Mouse (Mus musculus): ENCODE results near the gene Akap5. TPM values are rescaled to one million over a fixed set of nuclear protein-coding genes. Genes with fewer than 3 reads are reported as not detected.

Gene Akap5
- polyA plus RNA-seq, 1 experiment from 2014 or later, result 8.8 TPM

- H3K9me3 ChIP-seq (ENCODE audit: control insufficient read depth, low read length), result no peaks in the 10 kb centered on the region
- DNase-seq (no peak), ATAC-seq (ENCODE audit: low FRiP score, low TSS enrichment) (no peak)
- no peak overlapping the region for H3K4me3 ChIP-seq (replicated peaks; ENCODE audit: low read depth, low read length)
- no peak overlapping the region for H3K27ac ChIP-seq (replicated peaks; ENCODE audit: low read depth, low read length)
- no peak overlapping the region for H3K9ac ChIP-seq (replicated peaks; ENCODE audit: low read length)
- WGBS, result 77% methylated on average over 4 of the region's 4 CpGs
- no peaks in the 10 kb centered on the region for H3K36me3 ChIP-seq (ENCODE audit: control insufficient read depth, insufficient read depth, low read length)
- no peak overlapping the region for H3K4me2 ChIP-seq (ENCODE audit: low read length)
- H3K4me1 ChIP-seq (ENCODE audit: control insufficient read depth, insufficient read depth, low read length), result peaks cover 9% of the 10 kb centered on the region
- H3K27me3 ChIP-seq (ENCODE audit: control insufficient read depth, insufficient read depth, low read length), result no peaks in the 10 kb centered on the region
These were observed 50.2 kb downstream of the Akap5 start for GRCm38 (mm10) chr12:76374911-76375310.

- DNase-seq (no peak), ATAC-seq (ENCODE audit: low FRiP score, low TSS enrichment) (no peak)
- no peaks in the 10 kb centered on the region for H3K36me3 ChIP-seq (ENCODE audit: control insufficient read depth, insufficient read depth, low read length)
- 88% methylated on average over 3 of the region's 3 CpGs for WGBS
- H3K27me3 ChIP-seq (ENCODE audit: control insufficient read depth, insufficient read depth, low read length), result no peaks in the 10 kb centered on the region
- no peak overlapping the region for H3K4me3 ChIP-seq (replicated peaks; ENCODE audit: low read depth, low read length)
- H3K4me1 ChIP-seq (ENCODE audit: control insufficient read depth, insufficient read depth, low read length), result peaks cover 9% of the 10 kb centered on the region
- H3K9ac ChIP-seq (replicated peaks; ENCODE audit: low read length), result no peak overlapping the region
- no peaks in the 10 kb centered on the region for H3K9me3 ChIP-seq (ENCODE audit: control insufficient read depth, low read length)
- no peak overlapping the region for H3K27ac ChIP-seq (replicated peaks; ENCODE audit: low read depth, low read length)
- H3K4me2 ChIP-seq (ENCODE audit: low read length), result no peak overlapping the region
These were observed 50.8 kb downstream of the Akap5 start for GRCm38 (mm10) chr12:76375506-76375905.

GRCm38 (mm10) chr12:76376649-76377048, 52.0 kb downstream of the Akap5 start:
- ATAC-seq (ENCODE audit: low FRiP score, low TSS enrichment), result no peak
- no peak overlapping the region for H3K27ac ChIP-seq (replicated peaks; ENCODE audit: low read depth, low read length)

DNA sequence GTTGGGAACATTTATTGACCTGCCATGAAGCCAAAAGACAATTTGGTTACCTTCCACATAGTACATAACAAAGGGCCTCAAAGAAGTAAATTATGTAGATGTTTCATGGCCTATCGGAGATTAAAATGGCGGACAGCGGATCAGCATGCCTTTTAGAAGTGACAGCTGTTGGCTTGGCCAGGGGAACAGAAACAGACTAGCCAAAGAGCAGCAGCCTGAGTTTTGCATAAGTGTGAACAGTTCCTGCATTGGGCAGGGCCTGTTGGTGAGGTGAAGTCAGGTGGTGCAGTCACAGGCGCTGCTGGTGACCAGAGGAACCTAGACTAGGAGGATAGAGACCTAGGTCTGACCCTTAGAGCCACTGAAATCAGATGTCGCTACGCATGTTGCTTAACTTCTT, 52.4 kb downstream of the Akap5 start:
- no peaks in the 10 kb centered on the region for H3K27me3 ChIP-seq (ENCODE audit: control insufficient read depth, insufficient read depth, low read length)
- H3K4me3 ChIP-seq (replicated peaks; ENCODE audit: low read depth, low read length), result no peak overlapping the region
- ATAC-seq (ENCODE audit: low FRiP score, low TSS enrichment) (no peak), DNase-seq (no peak)
- no peak overlapping the region for H3K9ac ChIP-seq (replicated peaks; ENCODE audit: low read length)
- no peaks in the 10 kb centered on the region for H3K36me3 ChIP-seq (ENCODE audit: control insufficient read depth, insufficient read depth, low read length)
- no peaks in the 10 kb centered on the region for H3K9me3 ChIP-seq (ENCODE audit: control insufficient read depth, low read length)
- WGBS, result 89% methylated on average over 6 of the region's 6 CpGs
- peaks cover 1% of the 10 kb centered on the region; the same call in 1 of the 2 replicates for H3K4me1 ChIP-seq (ENCODE audit: control insufficient read depth, insufficient read depth, low read length)
- no peak overlapping the region for H3K4me2 ChIP-seq (ENCODE audit: low read length)
- H3K27ac ChIP-seq (replicated peaks; ENCODE audit: low read depth, low read length), result no peak overlapping the region

More at GRCm38 (mm10) chr12:76376649-76377048, 52.0 kb downstream of the Akap5 start:
- DNase-seq, result peak; percentile 60
- Histone ChIP-seq H3K4me3 (replicated peaks; ENCODE audit: low read depth, low read length) (no peak overlapping the region), H3K36me3 (ENCODE audit: control insufficient read depth, insufficient read depth, low read length) (no peaks in the 10 kb centered on the region), H3K4me2 (ENCODE audit: low read length) (no peak overlapping the region), H3K9me3 (ENCODE audit: control insufficient read depth, low read length) (no peaks in the 10 kb centered on the region), H3K27me3 (ENCODE audit: control insufficient read depth, insufficient read depth, low read length) (no peaks in the 10 kb centered on the region), H3K4me1 (ENCODE audit: control insufficient read depth, insufficient read depth, low read length) (peaks cover 5% of the 10 kb centered on the region), H3K9ac (replicated peaks; ENCODE audit: low read length) (no peak overlapping the region)
- WGBS, result 38% methylated on average over 7 of the region's 7 CpGs

- ATAC-seq (ENCODE audit: low FRiP score, low TSS enrichment) (no peak), DNase-seq (no peak)
- no peaks in the 10 kb centered on the region for H3K36me3 ChIP-seq (ENCODE audit: control insufficient read depth, insufficient read depth, low read length)
- no peaks in the 10 kb centered on the region for H3K9me3 ChIP-seq (ENCODE audit: control insufficient read depth, low read length)
- 94% methylated on average over 3 of the region's 3 CpGs for WGBS
- no peak overlapping the region for H3K27ac ChIP-seq (replicated peaks; ENCODE audit: low read depth, low read length)
- H3K4me3 ChIP-seq (replicated peaks; ENCODE audit: low read depth, low read length), result no peak overlapping the region
- H3K27me3 ChIP-seq (ENCODE audit: control insufficient read depth, insufficient read depth, low read length), result no peaks in the 10 kb centered on the region
- H3K4me2 ChIP-seq (ENCODE audit: low read length), result no peak overlapping the region
- H3K4me1 ChIP-seq (ENCODE audit: control insufficient read depth, insufficient read depth, low read length), result no peaks in the 10 kb centered on the region
- H3K9ac ChIP-seq (replicated peaks; ENCODE audit: low read length), result no peak overlapping the region
These were observed 53.0 kb downstream of the Akap5 start for GRCm38 (mm10) chr12:76377726-76378125.

DNA sequence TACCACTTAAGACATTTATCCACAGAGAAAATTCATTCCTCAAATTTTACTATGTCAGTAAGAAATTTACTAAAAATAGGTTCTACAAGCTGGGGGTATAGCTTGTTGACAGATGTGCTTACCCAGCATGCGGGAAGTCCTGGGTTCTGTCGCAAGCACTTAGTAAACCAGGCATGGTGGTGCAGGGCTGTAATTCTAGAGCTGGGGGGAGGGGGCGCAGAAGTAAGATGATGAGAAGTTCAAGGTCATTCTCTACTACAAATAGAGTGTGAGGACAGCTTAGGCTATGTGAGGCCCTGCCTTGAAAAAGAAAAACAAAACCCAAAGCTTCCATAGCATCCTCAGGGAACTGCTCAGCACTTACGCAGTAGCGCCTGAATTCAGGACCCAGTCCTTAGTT, 53.9 kb downstream of the Akap5 start:
- Histone ChIP-seq H3K4me1 (ENCODE audit: control insufficient read depth, insufficient read depth, low read length) (no peaks in the 10 kb centered on the region), H3K27me3 (ENCODE audit: control insufficient read depth, insufficient read depth, low read length) (no peaks in the 10 kb centered on the region), H3K9me3 (ENCODE audit: control insufficient read depth, low read length) (no peaks in the 10 kb centered on the region), H3K4me2 (ENCODE audit: low read length) (no peak overlapping the region), H3K4me3 (replicated peaks; ENCODE audit: low read depth, low read length) (no peak overlapping the region), H3K9ac (replicated peaks; ENCODE audit: low read length) (no peak overlapping the region), H3K27ac (replicated peaks; ENCODE audit: low read depth, low read length) (no peak overlapping the region), H3K36me3 (ENCODE audit: control insufficient read depth, insufficient read depth, low read length) (no peaks in the 10 kb centered on the region)
- DNase-seq (no peak), ATAC-seq (ENCODE audit: low FRiP score, low TSS enrichment) (no peak)
- WGBS, result 92% methylated on average over 5 of the region's 5 CpGs

GRCm38 (mm10) chr12:76380151-76380550, 55.5 kb downstream of the Akap5 start:
- Histone ChIP-seq H3K9ac (replicated peaks; ENCODE audit: low read length) (no peak overlapping the region), H3K36me3 (ENCODE audit: control insufficient read depth, insufficient read depth, low read length) (peaks cover under 1% of the 10 kb centered on the region; the same call in 1 of the 2 replicates), H3K4me3 (replicated peaks; ENCODE audit: low read depth, low read length) (no peak overlapping the region), H3K27ac (replicated peaks; ENCODE audit: low read depth, low read length) (no peak overlapping the region), H3K4me1 (ENCODE audit: control insufficient read depth, insufficient read depth, low read length) (no peaks in the 10 kb centered on the region), H3K27me3 (ENCODE audit: control insufficient read depth, insufficient read depth, low read length) (no peaks in the 10 kb centered on the region), H3K4me2 (ENCODE audit: low read length) (no peak overlapping the region), H3K9me3 (ENCODE audit: control insufficient read depth, low read length) (no peaks in the 10 kb centered on the region)
- ATAC-seq (ENCODE audit: low FRiP score, low TSS enrichment) (no peak), DNase-seq (no peak)
- whole genome bisulfite sequencing, result 95% methylated on average over 7 of the region's 7 CpGs

Other genes with a start within 250 kb of the Akap5 start
- gene Esr2, start 147.6 kb upstream of the Akap5 start, polyA plus RNA-seq (2014; fragmentation: Nextera tagmentation; extraction: Ambion mirVana), result 0.26 and 0.34 TPM in 2 replicates
- gene Tex21, start 78.1 kb upstream of the Akap5 start, polyA plus RNA-seq (2014; fragmentation: Nextera tagmentation; extraction: Ambion mirVana), result not detected in 2 replicates
- gene Mthfd1, start 69.6 kb upstream of the Akap5 start, polyA plus RNA-seq (2014; fragmentation: Nextera tagmentation; extraction: Ambion mirVana), result 25.3 and 35.1 TPM in 2 replicates
- 17.0 and 18.2 TPM in 2 replicates for gene Zbtb25, start 44.7 kb downstream of the Akap5 start, polyA plus RNA-seq (2014; fragmentation: Nextera tagmentation; extraction: Ambion mirVana)
- 3.2 and 4.2 TPM in 2 replicates for gene Zbtb1, start 45.4 kb downstream of the Akap5 start, polyA plus RNA-seq (2014; fragmentation: Nextera tagmentation; extraction: Ambion mirVana)
- gene Hspa2, start 79.3 kb downstream of the Akap5 start, polyA plus RNA-seq (2014; fragmentation: Nextera tagmentation; extraction: Ambion mirVana), result 5.1 and 5.3 TPM in 2 replicates
- 0.34 and 0.50 TPM in 2 replicates for gene Ppp1r36, start 92.6 kb downstream of the Akap5 start, polyA plus RNA-seq (2014; fragmentation: Nextera tagmentation; extraction: Ambion mirVana)
- 0.20 and 1.1 TPM in 2 replicates for gene Plekhg3, start 206.0 kb downstream of the Akap5 start, polyA plus RNA-seq (2014; fragmentation: Nextera tagmentation; extraction: Ambion mirVana)

Measured in midbrain, embryonic 14.5 days (tissue).